Mouse (Mus musculus): ENCODE results near the gene Serpina1b.
"Not testable (repeated sequence)": the region's sequence is repeated elsewhere in the genome, so short reads cannot be mapped to it uniquely, and the experiment has no call there.

The Serpina1b gene

DNA sequence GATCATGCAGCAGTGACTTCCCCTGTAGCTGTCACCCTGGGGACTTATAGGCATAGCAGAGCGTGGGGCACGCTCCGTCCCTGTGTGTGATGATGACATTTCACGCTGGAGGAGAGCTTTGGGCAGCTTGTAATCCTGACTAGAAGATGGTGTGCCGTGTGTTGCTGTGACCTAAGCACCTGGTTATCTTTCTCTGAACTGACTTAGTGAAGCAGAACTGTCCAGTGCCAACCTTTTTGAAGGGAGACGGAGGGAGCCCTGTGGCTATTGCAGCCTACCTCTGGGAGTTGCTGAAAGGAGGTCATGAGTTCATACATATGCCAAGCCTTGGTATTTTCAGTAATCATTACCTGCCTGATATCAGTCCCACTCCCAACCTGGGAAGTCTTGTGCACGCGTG lies 134.7 kb downstream of the Serpina1b start, which contains the start of gene Serpina1f:
Serpina1f (minus strand) TSS at position 101 of the 400 bp plus-strand sequence.
- DNase-seq, result no peak

DNA sequence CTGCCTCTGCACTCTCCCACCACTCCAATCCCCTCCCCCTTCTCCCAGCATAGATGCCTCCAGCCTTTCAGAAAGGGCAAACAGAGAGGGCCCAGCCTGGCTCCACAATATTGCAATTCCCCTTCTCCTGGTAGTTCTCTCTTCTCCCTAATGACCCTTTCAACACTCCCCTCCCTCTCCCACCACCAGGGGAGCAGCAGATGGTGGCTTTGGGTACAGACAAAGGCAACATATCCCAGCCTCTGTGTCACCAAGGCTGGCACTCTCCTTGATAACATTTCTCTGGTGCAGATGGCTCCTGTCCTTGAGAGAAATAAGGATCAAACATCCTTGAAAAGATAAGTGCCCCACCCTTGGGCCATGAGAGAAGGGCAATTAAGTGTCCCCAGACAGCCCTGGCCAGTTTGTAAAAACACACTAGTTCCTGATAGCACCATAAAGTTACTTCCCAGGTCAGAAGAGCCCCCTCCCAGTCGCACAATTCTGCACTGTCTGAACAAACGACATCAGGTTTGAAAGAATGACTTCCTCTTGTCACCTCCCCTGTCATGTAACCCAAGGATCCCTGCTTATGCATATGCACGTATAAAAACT lies 141.9 kb downstream of the Serpina1b start:
- no peak for DNase-seq

DNA sequence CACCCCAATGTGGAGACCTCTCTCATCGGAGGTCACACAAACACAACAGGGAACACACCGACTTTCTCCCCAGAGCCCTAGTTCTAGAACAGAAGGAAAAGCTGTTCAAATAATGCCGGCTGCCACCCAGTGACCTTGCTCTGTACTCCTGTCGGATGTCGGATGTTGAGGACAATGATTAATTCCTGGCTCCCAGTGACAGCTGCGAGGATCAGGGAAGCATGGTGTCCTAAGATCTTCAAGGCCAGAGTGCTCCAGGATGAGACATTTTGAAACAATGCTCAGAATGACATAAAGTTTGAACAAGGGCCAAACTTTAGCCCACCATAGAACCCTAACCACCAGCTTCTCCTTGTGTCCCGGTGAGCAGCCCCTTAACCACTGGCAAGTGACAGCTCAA lies 143.2 kb downstream of the Serpina1b start:
- DNase-seq, result no peak

DNA sequence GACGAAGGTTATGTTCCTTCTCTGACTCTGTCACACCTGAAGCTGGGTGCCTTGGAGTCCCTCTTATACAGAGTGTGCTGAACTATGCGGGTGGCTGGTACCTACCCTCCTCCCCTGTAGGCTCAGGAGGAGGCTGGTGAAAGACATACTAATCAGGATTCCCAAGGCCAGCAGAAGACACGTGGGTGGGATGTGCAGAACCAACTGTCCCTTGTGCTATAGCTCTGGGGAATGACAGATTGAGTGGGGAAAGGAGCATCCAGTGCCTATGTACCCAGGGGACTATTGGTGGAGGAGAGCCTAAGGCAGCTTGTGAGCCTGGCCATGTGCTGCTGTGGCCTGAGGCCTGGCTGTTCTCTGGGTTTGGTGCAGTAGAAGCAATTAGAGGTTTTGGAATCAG lies 144.1 kb downstream of the Serpina1b start:
- DNase-seq, result no peak

DNA sequence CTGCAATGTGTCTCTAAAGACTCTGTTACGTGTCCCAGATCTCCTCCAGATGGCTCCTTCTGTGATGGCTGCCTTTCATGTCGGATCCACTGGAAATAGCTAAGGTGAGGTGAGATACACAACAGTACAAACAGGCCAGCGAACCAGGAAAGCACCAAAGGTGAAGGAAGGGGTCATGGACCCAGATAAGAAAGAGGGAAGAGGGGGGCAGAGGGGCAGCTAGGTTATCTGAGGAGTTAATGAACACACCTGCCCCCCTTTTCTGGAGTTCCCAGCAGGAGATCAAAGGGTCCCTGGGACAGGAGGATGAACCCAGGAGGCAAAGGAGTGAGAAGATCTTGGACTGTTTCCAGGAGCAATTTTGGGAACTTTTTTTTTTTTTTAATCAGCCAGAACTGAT lies 144.8 kb downstream of the Serpina1b start:
- DNase-seq, result no peak

DNA sequence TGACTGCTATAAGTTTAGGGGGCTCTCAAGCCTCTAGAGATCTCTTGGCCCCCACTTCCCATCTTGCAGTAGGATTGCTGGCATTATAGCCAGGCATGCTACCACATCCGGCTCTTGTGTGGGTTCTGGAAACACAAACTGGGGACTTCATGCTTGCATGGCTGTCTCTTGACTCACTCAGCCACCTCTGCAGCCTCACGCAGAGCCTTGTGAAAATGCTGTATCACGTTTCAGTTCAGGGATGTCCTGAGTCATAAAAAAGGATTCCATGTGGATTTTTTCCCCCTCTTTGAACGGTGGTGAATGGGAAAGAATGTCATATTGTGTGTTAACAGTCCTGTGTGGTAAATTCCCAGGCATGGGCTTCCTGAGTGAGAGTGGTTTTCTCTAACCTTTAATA lies 146.4 kb downstream of the Serpina1b start:
- no peak for DNase-seq

DNA sequence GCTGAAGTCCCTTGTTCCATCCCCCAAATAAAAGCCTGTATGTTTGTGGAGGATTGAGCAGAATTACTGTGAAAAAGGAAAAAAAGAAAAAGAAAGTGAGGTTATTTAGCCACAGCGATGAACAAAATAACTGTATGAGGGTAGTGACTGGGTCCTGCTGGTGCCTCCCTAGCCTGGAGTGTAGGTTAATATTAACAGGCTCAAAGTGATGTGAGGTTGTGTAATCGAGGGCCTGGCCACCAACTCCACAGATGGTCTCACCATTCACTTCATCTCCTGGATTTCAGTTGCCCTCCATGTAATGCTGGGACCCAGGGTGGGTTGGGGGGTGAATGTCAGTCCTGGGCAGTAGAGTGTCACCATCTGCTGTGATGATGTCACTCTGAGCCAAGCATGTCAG lies 148.4 kb downstream of the Serpina1b start:
- no peak for DNase-seq

DNA sequence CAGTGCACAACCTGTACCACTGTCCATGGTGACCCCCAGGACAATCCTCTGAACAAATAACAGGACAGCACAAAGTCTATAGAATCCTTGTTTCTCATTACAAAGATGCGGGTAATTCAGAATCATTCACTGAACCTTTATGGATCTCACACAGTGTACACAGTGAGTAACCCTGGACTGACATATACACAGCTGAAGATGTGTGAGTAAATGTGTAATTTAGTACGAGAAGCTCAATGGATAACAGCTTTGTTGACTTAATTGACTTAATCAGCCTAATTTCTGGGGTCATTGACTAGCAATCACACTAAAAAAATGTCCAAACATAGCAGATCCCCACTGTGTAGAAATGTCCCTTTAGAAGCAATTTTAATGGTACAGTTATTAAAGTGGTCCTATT lies 149.0 kb downstream of the Serpina1b start:
- DNase-seq, result no peak

DNA sequence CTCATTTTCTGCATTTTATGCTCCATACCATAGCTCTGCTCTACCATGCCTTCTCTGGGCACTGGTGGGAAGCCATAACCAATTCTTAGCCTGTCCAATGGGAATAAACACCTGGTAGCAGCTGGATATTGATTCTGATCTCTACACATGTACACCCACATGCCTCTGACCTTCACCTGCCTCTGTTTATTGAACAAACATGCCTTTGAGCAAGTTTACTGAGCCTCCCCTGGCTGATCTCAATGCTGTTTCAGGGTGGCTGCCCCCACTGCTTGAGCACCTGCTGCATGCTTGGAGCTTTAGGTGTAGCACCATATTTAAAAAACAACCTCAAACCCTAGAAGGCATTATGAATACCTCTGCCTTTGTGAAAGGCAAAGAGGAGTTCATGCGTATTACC lies 150.3 kb downstream of the Serpina1b start:
- DNase-seq, result not testable (repeated sequence)

Measured in right cerebral cortex, postnatal 4 days (tissue).